Mouse (Mus musculus) midbrain, embryonic 13.5 days (tissue): ENCODE measurements at regions not wholly inside any gene's neighbourhood (a gene's known extent, or its start where the extent isn't known, plus 50 kb on each side); places are given as distances from the start of the nearest gene placed in this dataset.

ENCODE experiments used
- ATAC-seq: fragments of 200-750 bp; cut with Nextera tagmentation; 2 replicates; pipeline ENCODE4 v1.8.0; 2017; ENCODE audit warnings: mild to moderate bottlenecking, moderate TSS enrichment, moderate library complexity
- H3K27ac ChIP-seq: fragments of 300-500 bp; sonication (generic); 2 replicates; pipeline ENCODE4 v1.5.1; 2015; ENCODE audit warnings: inconsistent platforms, mild to moderate bottlenecking, moderate library complexity
- H3K27me3 ChIP-seq: fragments of 300-500 bp; sonication (generic); 2 replicates; pipeline ENCODE4 v1.6.1; 2015; ENCODE audit warnings: mild to moderate bottlenecking, inconsistent platforms
- H3K36me3 ChIP-seq: fragments of 300-500 bp; sonication (generic); 2 replicates; pipeline ENCODE4 v1.6.1; 2015; ENCODE audit warnings: mild to moderate bottlenecking, inconsistent platforms
- H3K4me1 ChIP-seq: fragments of 300-500 bp; sonication (generic); replicated peaks from 2 replicates; pipeline ENCODE4 v1.6.1; 2015; ENCODE audit warnings: inconsistent platforms
- H3K4me2 ChIP-seq: fragments of 300-500 bp; sonication (generic); replicated peaks from 2 replicates; pipeline ENCODE4 v1.6.1; 2015; ENCODE audit warnings: moderate library complexity, mild to moderate bottlenecking, inconsistent platforms
- H3K4me3 ChIP-seq: fragments of 300-500 bp; sonication (generic); replicated peaks from 2 replicates; pipeline ENCODE4 v1.5.1; 2015; ENCODE audit warnings: mild to moderate bottlenecking, inconsistent platforms
- H3K9ac ChIP-seq: fragments of 300-500 bp; sonication (generic); replicated peaks from 2 replicates; pipeline ENCODE4 v1.6.1; 2015; ENCODE audit warnings: mild to moderate bottlenecking, inconsistent platforms
- H3K9me3 ChIP-seq: fragments of 300-500 bp; sonication (generic); 2 replicates; pipeline ENCODE4 v1.6.1; 2016; ENCODE audit warnings: mild to moderate bottlenecking, inconsistent platforms
- whole genome bisulfite sequencing: fragments of 180-500 bp; shearing (Covaris S2); methylation state at CpG from one replicate; pipeline ENCODE4 v1.1.7; 2015; 5-methylcytosine and 5-hydroxymethylcytosine counted together

GRCm38 (mm10) chr6:106876690-106877089 lies 76.8 kb upstream of the Crbn start:
- no peaks in the 10 kb centered on the region for H3K4me1 ChIP-seq
- no peak overlapping the region for H3K4me3 ChIP-seq
- no peak for ATAC-seq
- H3K9me3 ChIP-seq, result 0 out of 2 replicates have a peak, but pooled peaks cover 2% of the 10 kb centered on the region
- no peak overlapping the region for H3K4me2 ChIP-seq
- no peak overlapping the region for H3K27ac ChIP-seq
- H3K27me3 ChIP-seq, result no peaks in the 10 kb centered on the region
- 97% methylated on average over 1 of the region's 1 CpGs for WGBS
- no peaks in the 10 kb centered on the region for H3K36me3 ChIP-seq
- H3K9ac ChIP-seq, result no peak overlapping the region

DNA sequence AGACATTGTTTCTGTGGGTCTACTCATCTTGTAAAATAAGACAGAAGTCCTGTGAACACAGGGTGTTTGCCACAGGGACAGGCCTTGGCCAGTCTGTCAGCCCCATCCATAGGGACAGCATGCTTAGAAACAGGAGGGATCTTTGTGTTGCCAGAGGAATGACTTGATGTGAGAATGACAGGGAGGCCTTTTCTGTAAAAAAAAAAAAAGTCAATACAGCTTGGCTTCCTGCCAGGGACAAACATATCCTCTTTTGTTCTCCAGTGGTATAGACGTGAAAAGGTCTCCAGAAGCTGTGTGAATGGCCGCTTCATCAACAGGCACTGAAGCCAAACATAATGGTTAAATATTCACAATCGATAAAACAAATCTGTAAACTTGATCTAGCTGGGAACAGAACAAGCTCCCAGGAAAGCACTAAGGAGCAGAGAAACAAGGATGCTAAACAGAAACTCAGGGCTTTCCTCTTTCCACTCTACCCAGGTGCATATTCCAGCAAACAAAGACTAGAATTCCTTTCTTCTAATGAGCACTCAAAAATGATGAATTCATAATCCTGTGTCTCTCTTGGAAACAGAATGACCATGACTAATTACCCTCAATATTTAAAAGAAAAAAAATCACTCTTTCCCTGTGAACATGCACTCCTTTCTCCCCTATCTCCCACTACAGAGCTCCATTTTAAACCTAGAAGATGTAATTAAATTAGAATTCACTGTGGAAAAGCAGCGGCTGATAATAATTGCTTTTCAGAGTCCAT lies 92.2 kb upstream of the Crbn start:
- Histone ChIP-seq H3K9ac (no peak overlapping the region), H3K27ac (peak overlapping the region; percentile 49), H3K4me1 (peaks cover 18% of the 10 kb centered on the region), H3K36me3 (no peaks in the 10 kb centered on the region), H3K27me3 (no peaks in the 10 kb centered on the region), H3K4me2 (no peak overlapping the region), H3K9me3 (no peaks in the 10 kb centered on the region), H3K4me3 (no peak overlapping the region)
- 26% methylated on average over 4 of the region's 4 CpGs for WGBS
- ATAC-seq, result peak; percentile 87

- no peaks in the 10 kb centered on the region for H3K27me3 ChIP-seq
- H3K36me3 ChIP-seq, result no peaks in the 10 kb centered on the region
- H3K27ac ChIP-seq, result peak overlapping the region; percentile 49; the same call in 1 of the 2 replicates
- no peaks in the 10 kb centered on the region for H3K9me3 ChIP-seq
- no peak overlapping the region for H3K4me2 ChIP-seq
- no peak overlapping the region for H3K9ac ChIP-seq
- no peak overlapping the region for H3K4me3 ChIP-seq
- H3K4me1 ChIP-seq, result peaks cover 18% of the 10 kb centered on the region
- no peak; the same call in 1 of the 2 replicates for ATAC-seq
- WGBS, result 41% methylated on average over 2 of the region's 2 CpGs
Measured at GRCm38 (mm10) chr6:106892639-106892934, 92.7 kb upstream of the Crbn start.

DNA sequence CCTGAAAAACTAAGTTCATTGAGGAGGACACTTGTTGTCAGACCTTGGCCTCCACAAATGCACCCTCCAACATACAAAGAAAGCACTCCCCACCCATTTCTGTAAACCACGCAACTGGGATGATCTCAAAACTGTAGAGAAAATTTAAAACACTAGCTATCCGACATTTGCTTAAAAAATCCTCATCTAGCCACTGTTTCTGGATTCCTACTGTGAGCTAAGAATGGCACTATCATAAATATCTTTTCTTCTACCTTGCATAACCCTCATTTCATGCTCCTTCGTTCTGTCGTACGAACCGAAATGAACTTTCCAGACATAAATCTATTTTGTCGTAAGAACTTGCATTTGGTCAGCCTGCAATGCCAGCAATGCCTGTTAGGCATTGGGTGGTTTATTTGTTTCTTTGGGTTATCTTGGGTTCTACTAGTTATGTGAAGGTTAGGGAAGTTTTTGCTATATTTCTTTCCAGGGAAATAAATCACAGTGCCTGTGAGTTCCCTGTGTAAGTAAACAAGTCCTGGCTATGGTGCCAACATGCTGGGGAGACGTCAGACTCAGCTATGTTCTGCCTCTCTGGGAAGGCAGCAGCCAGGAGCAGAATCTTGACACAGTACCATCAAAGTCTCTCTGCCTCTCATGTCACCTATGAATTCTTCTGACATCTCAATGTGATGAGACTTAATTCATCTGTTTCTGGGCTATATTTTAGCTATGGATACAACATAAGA lies 104.2 kb upstream of the Crbn start:
- WGBS, result 93% methylated on average over 8 of the region's 8 CpGs

GRCm38 (mm10) chr6:106915121-106915520 lies 115.2 kb upstream of the Crbn start:
- ATAC-seq, result no peak
- Histone ChIP-seq H3K4me1 (no peaks in the 10 kb centered on the region), H3K4me2 (no peak overlapping the region), H3K9ac (no peak overlapping the region), H3K27me3 (no peaks in the 10 kb centered on the region), H3K36me3 (no peaks in the 10 kb centered on the region), H3K4me3 (no peak overlapping the region), H3K9me3 (no peaks in the 10 kb centered on the region), H3K27ac (no peak overlapping the region)
- WGBS, result 94% methylated on average over 2 of the region's 2 CpGs

More for the DNA sequence above, 104.2 kb upstream of the Crbn start:
- H3K36me3 ChIP-seq, result no peaks in the 10 kb centered on the region
- no peak overlapping the region for H3K4me3 ChIP-seq
- H3K9me3 ChIP-seq, result no peaks in the 10 kb centered on the region
- no peak overlapping the region for H3K27ac ChIP-seq
- ATAC-seq, result no peak
- H3K4me1 ChIP-seq, result no peaks in the 10 kb centered on the region
- no peak overlapping the region for H3K9ac ChIP-seq
- H3K4me2 ChIP-seq, result no peak overlapping the region
- H3K27me3 ChIP-seq, result no peaks in the 10 kb centered on the region

GRCm38 (mm10) chr6:106916683-106917289 lies 116.9 kb upstream of the Crbn start:
- no peak for ATAC-seq
- Histone ChIP-seq H3K4me1 (no peaks in the 10 kb centered on the region), H3K27ac (no peak overlapping the region), H3K36me3 (no peaks in the 10 kb centered on the region), H3K9me3 (no peaks in the 10 kb centered on the region), H3K4me2 (no peak overlapping the region), H3K27me3 (no peaks in the 10 kb centered on the region), H3K4me3 (no peak overlapping the region), H3K9ac (no peak overlapping the region)
- 90% methylated on average over 3 of the region's 3 CpGs for WGBS

- ATAC-seq, result no peak
- Histone ChIP-seq H3K9ac (no peak overlapping the region), H3K4me3 (no peak overlapping the region), H3K36me3 (no peaks in the 10 kb centered on the region), H3K4me2 (no peak overlapping the region), H3K9me3 (no peaks in the 10 kb centered on the region), H3K27me3 (no peaks in the 10 kb centered on the region), H3K4me1 (no peaks in the 10 kb centered on the region), H3K27ac (no peak overlapping the region)
- WGBS, result 73% methylated on average over 2 of the region's 2 CpGs
Measured at GRCm38 (mm10) chr6:106920951-106921350, 121.1 kb upstream of the Crbn start.

DNA sequence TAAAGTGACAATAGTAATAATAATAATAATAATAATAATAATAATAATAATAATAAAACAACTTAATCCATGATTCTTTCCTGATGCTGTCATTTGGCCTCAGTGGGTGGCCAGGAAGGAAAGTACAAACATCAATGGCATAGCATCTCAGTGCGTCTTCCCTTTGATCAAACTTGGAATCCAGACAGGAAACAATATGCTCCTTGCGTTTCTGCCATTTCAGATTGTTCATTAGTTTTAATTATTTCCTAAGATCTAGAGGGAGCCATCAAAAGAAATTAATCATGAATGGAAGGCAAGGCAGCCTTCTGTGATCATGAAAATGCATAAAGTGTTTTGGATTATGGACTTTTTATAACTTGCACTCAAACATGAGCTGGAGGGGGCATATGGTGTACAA lies 125.6 kb upstream of the Crbn start:
- WGBS, result 77% methylated on average over 2 of the region's 2 CpGs
- Histone ChIP-seq H3K9ac (no peak overlapping the region), H3K27ac (no peak overlapping the region), H3K9me3 (no peaks in the 10 kb centered on the region), H3K27me3 (no peaks in the 10 kb centered on the region), H3K36me3 (no peaks in the 10 kb centered on the region), H3K4me2 (no peak overlapping the region), H3K4me3 (no peak overlapping the region), H3K4me1 (no peaks in the 10 kb centered on the region)
- no peak for ATAC-seq

GRCm38 (mm10) chr6:106933584-106933983 lies 133.7 kb upstream of the Crbn start:
- H3K27ac ChIP-seq, result no peak overlapping the region
- H3K9ac ChIP-seq, result no peak overlapping the region
- no peaks in the 10 kb centered on the region for H3K4me1 ChIP-seq
- WGBS, result 87% methylated on average over 6 of the region's 6 CpGs
- H3K4me2 ChIP-seq, result no peak overlapping the region
- H3K27me3 ChIP-seq, result no peaks in the 10 kb centered on the region
- ATAC-seq, result no peak
- H3K4me3 ChIP-seq, result no peak overlapping the region
- no peaks in the 10 kb centered on the region for H3K36me3 ChIP-seq
- H3K9me3 ChIP-seq, result no peaks in the 10 kb centered on the region

DNA sequence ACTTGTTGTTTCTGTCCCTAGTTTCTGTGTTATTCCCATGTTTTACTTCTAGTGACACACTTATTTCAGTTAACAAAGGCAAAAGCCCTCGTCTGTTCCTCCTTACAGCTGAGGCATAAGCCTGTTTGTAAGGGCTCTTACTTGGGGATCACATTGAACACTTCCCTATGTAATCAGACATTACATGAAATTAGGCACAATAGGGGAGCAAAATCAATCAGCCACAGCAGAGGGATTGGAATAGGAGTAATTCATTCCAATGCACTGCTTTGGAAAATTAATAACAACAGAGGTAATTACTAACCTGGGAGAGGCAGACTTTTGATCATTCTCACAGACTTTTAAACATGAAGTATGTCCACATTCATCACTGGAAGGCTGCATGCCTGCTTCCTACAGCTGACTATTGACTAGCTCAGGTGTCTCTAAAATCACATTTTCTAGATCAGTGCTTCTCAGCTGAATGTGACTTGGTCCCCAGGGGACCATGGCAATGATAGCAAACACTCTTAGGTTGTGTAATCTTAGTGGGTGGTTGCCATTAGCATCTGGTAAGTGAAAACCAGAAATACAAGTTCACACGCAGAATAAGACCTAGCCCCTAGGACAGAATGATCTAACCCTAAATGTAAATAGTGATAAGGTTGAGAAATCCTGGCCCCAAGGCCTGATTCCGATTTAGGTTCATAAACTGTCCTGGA lies 146.5 kb upstream of the Crbn start:
- H3K27me3 ChIP-seq, result no peaks in the 10 kb centered on the region
- ATAC-seq, result no peak
- no peaks in the 10 kb centered on the region for H3K4me1 ChIP-seq
- H3K9me3 ChIP-seq, result no peaks in the 10 kb centered on the region
- H3K27ac ChIP-seq, result no peak overlapping the region
- no peak overlapping the region for H3K4me3 ChIP-seq
- H3K9ac ChIP-seq, result no peak overlapping the region
- no peaks in the 10 kb centered on the region for H3K36me3 ChIP-seq
- WGBS, result 59% methylated on average over 3 of the region's 3 CpGs
- H3K4me2 ChIP-seq, result no peak overlapping the region

DNA sequence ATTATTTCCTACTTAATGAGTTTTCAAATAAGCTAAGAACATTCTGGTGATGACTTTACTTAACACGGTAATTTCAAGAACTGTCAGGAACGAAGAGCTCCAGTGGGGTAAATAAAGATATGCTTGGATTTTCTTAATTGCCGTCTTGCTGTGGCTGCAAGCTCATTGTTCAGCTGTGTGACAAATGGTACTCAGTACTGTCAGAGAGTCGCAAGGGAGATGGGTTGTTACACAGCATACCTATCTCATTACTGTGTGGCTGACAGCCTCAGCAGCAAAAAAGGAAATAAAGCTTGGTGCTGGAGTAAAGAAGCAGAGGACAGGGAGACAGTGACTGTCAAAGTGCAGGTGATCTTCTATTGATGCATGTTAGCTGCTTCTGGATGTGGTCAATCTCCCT lies 151.0 kb upstream of the Crbn start:
- 76% methylated on average over 4 of the region's 4 CpGs for WGBS
- Histone ChIP-seq H3K4me1 (no peaks in the 10 kb centered on the region), H3K9me3 (no peaks in the 10 kb centered on the region), H3K36me3 (no peaks in the 10 kb centered on the region), H3K4me3 (no peak overlapping the region), H3K9ac (no peak overlapping the region), H3K27me3 (no peaks in the 10 kb centered on the region), H3K27ac (no peak overlapping the region), H3K4me2 (no peak overlapping the region)
- ATAC-seq, result no peak

GRCm38 (mm10) chr6:106961320-106961719 lies 161.4 kb upstream of the Crbn start:
- no peak overlapping the region for H3K4me3 ChIP-seq
- H3K4me1 ChIP-seq, result no peaks in the 10 kb centered on the region
- H3K9me3 ChIP-seq, result 0 out of 2 replicates have a peak, but pooled peaks cover 4% of the 10 kb centered on the region
- no peak overlapping the region for H3K4me2 ChIP-seq
- no peak overlapping the region for H3K27ac ChIP-seq
- no peak for ATAC-seq
- 86% methylated on average over 2 of the region's 2 CpGs for WGBS
- no peak overlapping the region for H3K9ac ChIP-seq
- no peaks in the 10 kb centered on the region for H3K36me3 ChIP-seq
- H3K27me3 ChIP-seq, result no peaks in the 10 kb centered on the region
